Mouse (Mus musculus): Measurements from ENCODE around the gene Mrpl58.
"Not testable (repeated sequence)": the region's sequence is repeated elsewhere in the genome, so short reads cannot be mapped to it uniquely, and the experiment has no call there.

Gene Mrpl58

GRCm38 (mm10) chr11:115383701-115384474, 19.7 kb upstream of the Mrpl58 start:
- DNase-seq: no peak

GRCm38 (mm10) chr11:115384587-115384986, 19.0 kb upstream of the Mrpl58 start:
- no peak for DNase-seq

- not testable (repeated sequence) for DNase-seq
Measured at GRCm38 (mm10) chr11:115386859-115387258, 16.7 kb upstream of the Mrpl58 start.

DNA sequence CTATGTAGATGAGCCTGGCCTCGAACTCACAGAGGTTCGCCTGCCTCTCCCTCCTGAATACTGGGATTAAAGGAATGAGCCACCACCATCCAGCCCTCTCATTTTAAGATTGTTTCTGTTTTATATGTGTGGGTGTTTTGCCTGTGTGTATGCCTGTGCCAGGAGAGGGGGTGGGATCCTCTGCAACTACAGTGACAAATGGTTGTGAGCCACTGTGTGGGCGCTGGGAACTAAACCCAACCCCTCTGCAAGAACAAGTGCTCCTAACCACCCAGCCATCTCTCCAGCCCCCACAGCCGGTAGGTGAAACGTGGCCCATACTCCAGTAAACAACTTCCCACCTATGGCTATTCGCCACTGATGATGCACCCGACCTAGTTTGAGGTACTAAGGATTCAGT, 12.2 kb upstream of the Mrpl58 start:
- no peak for DNase-seq

DNA sequence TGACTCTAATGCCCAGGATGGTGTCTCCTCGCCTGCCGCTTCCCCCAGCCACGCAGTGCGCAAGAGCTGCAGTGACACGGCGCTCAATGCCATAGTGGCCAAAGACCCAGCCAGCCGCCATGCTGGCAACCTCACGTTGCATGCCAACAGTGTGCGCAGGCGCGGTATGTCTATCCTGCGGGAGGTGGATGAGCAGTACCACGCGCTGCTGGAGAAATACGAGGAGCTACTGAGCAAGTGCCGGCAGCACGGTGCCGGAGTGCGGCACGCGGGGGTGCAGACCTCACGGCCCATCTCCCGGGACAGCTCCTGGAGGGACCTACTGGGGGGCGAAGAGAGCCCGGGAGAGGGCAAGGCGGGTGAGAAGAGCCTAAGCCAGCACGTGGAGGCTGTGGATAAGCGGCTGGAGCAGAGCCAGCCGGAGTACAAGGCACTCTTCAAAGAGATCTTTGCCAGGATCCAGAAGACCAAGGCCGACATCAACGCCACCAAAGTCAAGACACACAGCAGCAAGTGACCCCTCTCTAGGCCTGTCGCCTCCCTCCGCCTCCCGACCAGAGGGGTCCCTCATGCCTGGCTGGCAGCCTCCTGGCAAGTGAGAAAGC, 9.7 kb upstream of the Mrpl58 start:
- no peak for DNase-seq

- no peak for DNase-seq
Measured at GRCm38 (mm10) chr11:115398085-115398484, 5.5 kb upstream of the Mrpl58 start.

DNA sequence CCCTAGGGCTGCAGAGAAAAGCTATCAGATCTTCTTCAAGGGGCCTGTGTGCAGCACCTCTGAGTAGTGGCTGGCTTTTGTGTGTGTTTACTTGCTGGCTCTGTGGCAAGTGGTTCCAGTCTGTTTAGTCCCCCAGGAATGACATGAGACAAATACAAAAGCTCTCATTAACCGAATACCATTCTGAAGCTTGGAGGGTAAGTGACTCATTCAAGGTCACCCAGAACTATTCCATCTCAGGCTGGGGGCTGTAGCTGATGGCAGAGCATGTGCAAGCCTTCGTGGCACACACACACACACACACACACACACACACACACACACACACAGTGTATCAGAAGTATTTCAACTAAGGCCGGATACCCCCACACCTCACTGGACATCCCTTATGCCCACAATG, 3.4 kb upstream of the Mrpl58 start:
- DNase-seq: no peak

DNA sequence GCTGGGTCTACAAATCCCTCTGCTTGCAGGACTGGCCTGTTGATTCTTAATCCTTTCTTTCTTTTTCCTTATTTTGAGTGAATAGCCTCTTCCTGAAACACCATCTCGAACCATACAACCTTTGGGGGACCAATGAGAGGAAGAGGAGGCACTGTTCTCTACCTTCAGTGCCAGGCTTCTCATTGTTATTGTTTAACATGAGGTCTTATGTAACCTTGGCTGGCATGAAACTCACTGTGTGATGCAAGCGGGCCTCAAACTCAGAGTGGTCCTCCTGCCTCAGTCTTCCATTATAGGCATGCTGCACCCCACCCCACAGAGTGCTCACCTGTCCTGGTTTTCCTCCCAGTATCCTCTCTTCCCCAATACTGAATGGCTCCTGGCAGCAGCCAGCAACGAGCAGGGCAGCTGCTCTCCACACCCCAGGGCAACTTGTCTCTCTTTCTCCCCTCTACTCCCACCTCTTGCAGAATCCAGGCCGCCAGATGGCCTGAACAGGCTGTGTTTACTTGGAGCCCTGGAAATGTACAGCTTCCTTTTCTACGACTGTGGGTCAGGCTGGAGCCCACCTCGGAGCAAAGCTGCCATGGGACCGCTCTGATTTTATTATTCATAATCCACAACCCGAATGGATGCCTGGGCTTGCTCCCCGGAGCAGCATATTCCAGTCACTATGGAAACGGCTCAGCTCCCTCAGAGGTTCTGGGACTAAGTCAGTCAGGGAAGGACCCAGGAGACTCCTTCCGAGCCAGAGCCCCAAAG, 2.7 kb upstream of the Mrpl58 start:
- DNase-seq: no peak

- no peak for DNase-seq
Measured at GRCm38 (mm10) chr11:115405723-115406122, 2.2 kb downstream of the Mrpl58 start.

GRCm38 (mm10) chr11:115406858-115407401, 3.4 kb downstream of the Mrpl58 start:
- DNase-seq: no peak

- DNase-seq: no peak
Measured at GRCm38 (mm10) chr11:115408266-115408920, 4.8 kb downstream of the Mrpl58 start.

- DNase-seq: no peak
Measured at GRCm38 (mm10) chr11:115409556-115409955, 6.0 kb downstream of the Mrpl58 start.

- peak; percentile 88 to 89 for DNase-seq
Measured at GRCm38 (mm10) chr11:115419531-115420237, 16.1 kb downstream of the Mrpl58 start, which contains the start of the genes Atp5h and Kctd2. Gene Atp5h, minus strand, starts transcription at chr11:115419962. Gene Kctd2, plus strand, starts transcription at chr11:115420128.

DNA sequence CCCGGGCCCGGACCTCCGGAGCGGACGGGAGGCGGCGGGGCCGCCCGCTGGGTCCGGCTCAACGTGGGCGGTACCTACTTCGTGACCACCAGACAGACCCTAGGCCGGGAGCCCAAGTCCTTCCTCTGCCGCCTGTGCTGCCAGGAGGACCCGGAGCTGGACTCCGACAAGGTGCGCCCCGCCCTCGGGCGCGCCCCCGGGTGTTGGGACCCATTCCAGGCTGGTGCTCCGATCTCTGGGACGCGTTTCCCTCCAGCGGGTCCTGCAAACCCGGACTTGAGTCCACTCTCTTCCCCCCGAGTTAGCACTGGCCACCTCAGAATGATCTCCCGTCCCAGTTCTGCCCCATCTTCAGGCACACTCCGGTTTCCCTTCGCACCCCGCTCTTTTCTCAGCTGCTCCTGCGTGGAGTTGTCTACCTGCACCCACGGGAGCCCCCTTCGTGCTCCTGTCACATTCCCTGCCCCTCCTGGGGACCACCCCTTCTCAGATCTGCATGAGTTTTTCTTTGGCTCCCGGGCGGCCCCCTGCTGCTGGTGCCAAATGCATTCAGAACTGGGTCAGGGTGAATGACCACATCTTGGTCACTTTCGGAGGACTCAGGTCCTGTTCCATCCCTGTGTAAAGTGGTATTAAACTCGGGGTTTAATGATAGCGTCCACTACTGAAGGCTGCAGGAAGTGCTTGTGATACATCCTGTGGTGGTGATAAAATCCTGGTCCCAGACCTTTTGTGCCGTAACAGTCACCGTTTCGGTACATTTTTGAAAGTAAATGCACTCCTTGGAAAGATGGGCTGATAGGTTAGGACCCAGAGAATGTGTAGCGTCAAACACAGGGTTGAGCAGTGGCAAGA, 17.0 kb downstream of the Mrpl58 start:
- no peak for DNase-seq

DNA sequence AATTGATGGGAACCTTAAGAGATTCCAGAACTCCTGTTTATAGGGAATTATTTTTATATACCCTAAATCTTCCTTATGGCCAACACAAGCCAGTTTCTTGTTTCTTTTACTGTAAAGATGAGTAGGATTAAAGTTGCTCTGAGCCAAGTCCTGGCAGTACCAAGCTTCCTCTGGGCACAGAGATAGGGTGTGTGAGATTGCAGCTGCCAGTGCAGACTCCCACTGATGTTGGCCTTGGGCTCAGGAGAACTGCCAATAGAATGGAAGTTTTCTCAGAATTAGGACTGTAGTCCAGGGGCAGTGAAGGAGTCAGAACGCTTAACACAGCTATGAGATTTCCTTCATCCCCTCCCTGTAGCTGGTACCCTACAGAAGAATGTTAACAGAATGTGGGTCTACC, 17.8 kb downstream of the Mrpl58 start:
- no peak for DNase-seq

GRCm38 (mm10) chr11:115421972-115422371, 18.4 kb downstream of the Mrpl58 start:
- DNase-seq: no peak

DNA sequence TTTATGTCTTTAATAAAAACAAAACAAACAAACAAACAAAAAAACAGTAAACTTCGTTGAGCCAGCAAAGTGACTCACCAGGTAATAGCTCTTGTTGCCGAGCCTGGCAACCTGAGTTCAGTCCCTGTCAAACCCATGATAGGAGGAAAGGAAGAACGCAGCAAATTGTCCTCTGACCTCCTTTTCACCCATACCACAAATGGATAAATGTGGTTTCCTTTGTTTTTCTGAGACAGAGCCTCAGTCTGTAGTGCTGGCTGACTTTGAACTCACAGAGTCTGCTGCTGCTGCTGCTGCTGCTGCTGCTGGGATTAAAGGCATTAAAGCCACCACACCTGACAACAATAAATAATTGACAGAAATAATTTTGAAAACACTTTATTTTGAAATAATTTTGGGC, 19.5 kb downstream of the Mrpl58 start:
- no peak for DNase-seq

DNA sequence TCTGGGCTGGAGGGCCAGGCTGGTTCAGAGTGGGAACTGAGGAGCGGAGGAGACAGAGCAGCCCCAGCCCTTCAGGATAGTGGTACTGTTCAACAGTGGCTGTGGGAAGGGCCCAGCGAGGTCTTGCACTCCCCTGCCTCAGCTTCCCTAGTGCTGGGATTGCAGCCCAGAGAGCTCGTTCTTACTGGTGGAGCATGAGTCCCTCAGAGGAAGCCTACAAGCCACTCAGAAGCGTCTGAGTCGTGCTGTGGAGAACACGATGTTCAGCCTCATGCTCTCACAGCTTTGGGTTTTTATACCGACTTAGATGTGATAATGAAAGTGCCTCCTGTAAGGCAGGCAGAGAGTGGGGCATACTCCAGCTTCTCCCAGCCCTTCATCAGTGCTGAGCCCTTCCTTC, 21.1 kb downstream of the Mrpl58 start:
- DNase-seq: no peak

GRCm38 (mm10) chr11:115425671-115426070, 22.1 kb downstream of the Mrpl58 start:
- no peak for DNase-seq

- peak in 1 of 2 experiments; percentile 43 for DNase-seq
Measured at GRCm38 (mm10) chr11:115427482-115428331, 24.2 kb downstream of the Mrpl58 start.

All from spleen, adult 18-20 months (tissue).